Mouse (Mus musculus) intestine, embryonic 16.5 days (tissue): ENCODE data around the gene Moap1. TPM values are rescaled to one million over a fixed set of nuclear protein-coding genes. Genes with fewer than 3 reads are reported as not detected.

ENCODE experiments used
- ATAC-seq: fragments of 200-750 bp; cut with Nextera tagmentation; 2 replicates; pipeline ENCODE4 v1.8.0; 2017; ENCODE audit warnings: moderate TSS enrichment, moderate library complexity
- H3K27ac ChIP-seq: fragments of 300-500 bp; sonication (generic); 2 replicates; pipeline ENCODE4 v1.5.1; 2014; ENCODE audit warnings: mild to moderate bottlenecking, low read length
- H3K27me3 ChIP-seq: fragments of 300-500 bp; sonication (generic); replicated peaks from 2 replicates; pipeline ENCODE4 v1.6.1; 2014; ENCODE audit warnings: low read length, control low read depth, mixed read lengths; ENCODE audit not compliant: control insufficient read depth, insufficient read depth
- H3K36me3 ChIP-seq: fragments of 300-500 bp; sonication (generic); 2 replicates; pipeline ENCODE4 v1.6.1; 2014; ENCODE audit warnings: low read length, control low read depth; ENCODE audit not compliant: control insufficient read depth, insufficient read depth
- H3K4me1 ChIP-seq: fragments of 300-500 bp; sonication (generic); 2 replicates; pipeline ENCODE4 v1.6.1; 2014; ENCODE audit warnings: low read length, control low read depth, mixed read lengths; ENCODE audit not compliant: control insufficient read depth, insufficient read depth
- H3K4me2 ChIP-seq: fragments of 300-500 bp; sonication (generic); 2 replicates; pipeline ENCODE4 v1.6.1; 2014; ENCODE audit warnings: low read depth, low read length, control low read depth
- H3K4me3 ChIP-seq: fragments of 300-500 bp; sonication (generic); 2 replicates; pipeline ENCODE4 v1.5.1; 2014; ENCODE audit warnings: mild to moderate bottlenecking, low read length
- H3K9ac ChIP-seq: fragments of 300-500 bp; sonication (generic); 2 replicates; pipeline ENCODE4 v1.6.1; 2014; ENCODE audit warnings: low read depth, low read length
- H3K9me3 ChIP-seq: fragments of 300-500 bp; sonication (generic); 2 replicates; pipeline ENCODE4 v1.6.1; 2016; ENCODE audit warnings: low read length, control low read depth; ENCODE audit not compliant: control insufficient read depth
- WGBS: fragments of 180-500 bp; shearing (Covaris S2); extraction: QIAGEN DNeasy Blood & Tissue Kit; methylation state at CpG from one replicate; pipeline ENCODE4 v1.1.7; 2014; 5-methylcytosine and 5-hydroxymethylcytosine counted together
- polyA plus RNA-seq: library from polyadenylated mRNA; unstranded; fragments of >200 nt; fragmentation: Nextera tagmentation; extraction: Ambion mirVana; gene quantifications from 2 replicates; pipeline ENCODE4 v1.2.1, GENCODE M21; 2015

Gene Moap1
- polyA plus RNA-seq, 1 experiment from 2014 or later: 20.2 TPM

DNA sequence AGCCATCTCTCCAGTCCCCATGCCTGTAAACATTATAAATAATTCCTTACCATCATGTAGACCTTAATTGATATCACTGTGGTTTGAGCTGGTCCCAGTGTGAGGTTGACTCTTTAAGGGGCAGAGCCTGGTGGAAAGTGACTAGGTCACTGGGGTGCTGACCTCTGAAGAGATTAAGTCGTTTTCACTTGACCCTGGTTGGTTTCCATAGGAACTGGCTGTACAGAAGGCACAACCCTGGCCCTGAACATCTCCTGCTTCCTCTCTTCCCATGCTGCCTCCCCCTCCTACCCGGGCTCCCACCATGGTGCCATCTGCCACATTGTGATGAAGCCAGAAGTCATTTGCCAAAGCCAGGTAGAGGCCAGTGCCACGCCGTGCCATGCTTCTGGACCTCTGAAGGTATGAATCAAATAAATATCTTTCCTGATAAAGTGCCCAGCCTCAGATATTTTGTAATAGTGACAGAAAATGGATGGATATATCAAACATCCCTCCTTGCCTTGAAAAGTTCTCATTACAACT is 32.5 kb downstream of the Moap1 start:
- Histone ChIP-seq H3K4me1 (peaks cover 17% of the 10 kb centered on the region), H3K4me3 (no peak overlapping the region), H3K36me3 (no peaks in the 10 kb centered on the region), H3K9me3 (no peaks in the 10 kb centered on the region), H3K4me2 (no peak overlapping the region), H3K27me3 (no peaks in the 10 kb centered on the region), H3K27ac (no peak overlapping the region), H3K9ac (no peak overlapping the region)
- no peak for ATAC-seq
- WGBS: 63% methylated on average over 4 of the region's 4 CpGs

GRCm38 (mm10) chr12:102709896-102710295 is 33.6 kb downstream of the Moap1 start:
- no peaks in the 10 kb centered on the region for H3K9me3 ChIP-seq
- no peak overlapping the region for H3K9ac ChIP-seq
- H3K27me3 ChIP-seq: no peaks in the 10 kb centered on the region
- peaks cover 24% of the 10 kb centered on the region for H3K4me1 ChIP-seq
- WGBS: 84% methylated on average over 5 of the region's 5 CpGs
- H3K4me3 ChIP-seq: no peak overlapping the region
- H3K4me2 ChIP-seq: no peak overlapping the region
- H3K36me3 ChIP-seq: no peaks in the 10 kb centered on the region
- no peak overlapping the region for H3K27ac ChIP-seq
- ATAC-seq: no peak

DNA sequence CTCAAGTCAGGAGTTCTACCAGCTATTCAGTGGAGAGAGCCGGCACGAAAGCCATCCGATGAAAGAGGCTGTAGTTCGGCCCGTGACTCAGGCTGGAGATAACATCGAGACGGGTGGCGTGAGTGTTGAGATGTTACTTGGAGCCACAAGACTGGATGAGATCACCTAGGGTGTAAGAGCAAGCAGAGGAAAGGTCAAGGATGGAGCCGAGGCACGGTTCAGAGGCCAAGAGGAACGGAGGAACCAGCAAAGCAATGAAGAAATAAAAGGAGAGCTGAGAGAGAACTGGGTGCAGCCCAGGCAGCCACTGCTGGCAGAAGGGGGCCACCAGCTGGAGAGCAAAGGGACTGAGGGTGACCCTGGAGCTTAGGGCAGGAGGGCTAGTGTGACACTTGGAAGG is 35.2 kb downstream of the Moap1 start:
- Histone ChIP-seq H3K4me2 (no peak overlapping the region; the same call in 1 of the 2 replicates), H3K27me3 (no peaks in the 10 kb centered on the region), H3K4me1 (peaks cover 32% of the 10 kb centered on the region), H3K9me3 (no peaks in the 10 kb centered on the region), H3K9ac (no peak overlapping the region), H3K27ac (peak overlapping the region; percentile 77; the same call in 1 of the 2 replicates), H3K4me3 (no peak overlapping the region), H3K36me3 (no peaks in the 10 kb centered on the region)
- 65% methylated on average over 11 of the region's 11 CpGs for WGBS
- peak; percentile 27 for ATAC-seq

GRCm38 (mm10) chr12:102706833-102707463 is 36.5 kb downstream of the Moap1 start:
- H3K4me3 ChIP-seq: no peak overlapping the region
- no peaks in the 10 kb centered on the region for H3K9me3 ChIP-seq
- ATAC-seq: no peak
- H3K27me3 ChIP-seq: no peaks in the 10 kb centered on the region
- H3K4me1 ChIP-seq: peaks cover 45% of the 10 kb centered on the region
- H3K9ac ChIP-seq: no peak overlapping the region
- 87% methylated on average over 10 of the region's 10 CpGs for WGBS
- no peak overlapping the region for H3K4me2 ChIP-seq
- H3K27ac ChIP-seq: no peak overlapping the region
- no peaks in the 10 kb centered on the region for H3K36me3 ChIP-seq

DNA sequence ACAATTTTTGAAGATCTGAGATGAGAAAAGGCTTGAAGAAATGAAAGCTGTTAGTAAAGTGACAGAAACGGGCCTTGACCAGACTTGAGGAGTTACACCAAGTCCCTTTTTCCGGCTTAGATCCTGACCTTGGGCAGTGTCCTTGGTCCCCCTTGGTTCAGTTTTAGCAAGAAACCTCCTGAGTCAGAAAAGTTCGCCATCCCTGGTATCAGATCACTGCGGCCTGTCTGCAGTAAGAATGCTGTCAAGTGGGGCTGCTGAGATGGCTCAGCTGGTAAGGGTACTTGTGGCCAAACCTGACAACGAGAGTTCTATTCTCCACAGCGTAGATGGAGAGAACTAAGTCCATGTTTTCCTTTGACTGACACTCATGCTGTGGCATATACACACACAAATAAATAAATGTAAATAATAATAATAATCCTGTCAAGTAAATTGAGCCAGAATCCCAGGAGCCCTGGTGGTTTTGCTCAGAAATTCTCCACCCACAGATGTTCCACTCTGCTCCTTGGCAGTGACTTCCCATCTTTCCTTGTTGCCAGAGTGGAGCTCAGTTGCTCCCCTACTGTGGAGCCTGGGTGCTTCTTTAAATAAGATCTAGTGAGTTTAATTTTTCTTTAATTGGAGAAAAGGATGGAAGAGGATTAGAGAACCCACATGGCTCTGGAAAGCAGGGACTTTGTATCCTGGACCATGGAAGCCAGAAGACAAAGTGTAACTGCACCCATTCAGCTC is 37.4 kb downstream of the Moap1 start:
- peak overlapping the region; percentile 91 for H3K4me2 ChIP-seq
- no peaks in the 10 kb centered on the region for H3K9me3 ChIP-seq
- no peak overlapping the region for H3K4me3 ChIP-seq
- H3K9ac ChIP-seq: peak overlapping the region; percentile 87
- peaks cover 49% of the 10 kb centered on the region for H3K4me1 ChIP-seq
- no peaks in the 10 kb centered on the region for H3K36me3 ChIP-seq
- no peak for ATAC-seq
- 73% methylated on average over 6 of the region's 6 CpGs for WGBS
- H3K27me3 ChIP-seq: no peaks in the 10 kb centered on the region
- peak overlapping the region; percentile 92; the same call in 1 of the 2 replicates for H3K27ac ChIP-seq

GRCm38 (mm10) chr12:102705216-102705871 is 38.1 kb downstream of the Moap1 start:
- 2% methylated on average over 45 of the region's 45 CpGs for WGBS
- Histone ChIP-seq H3K27me3 (no peaks in the 10 kb centered on the region), H3K4me1 (peaks cover 52% of the 10 kb centered on the region), H3K27ac (peak overlapping the region; percentile 92), H3K9me3 (no peaks in the 10 kb centered on the region), H3K9ac (peak overlapping the region; percentile 87), H3K4me3 (peak overlapping the region; percentile 84), H3K36me3 (no peaks in the 10 kb centered on the region), H3K4me2 (peak overlapping the region; percentile 91)
- peak; percentile 74 for ATAC-seq

DNA sequence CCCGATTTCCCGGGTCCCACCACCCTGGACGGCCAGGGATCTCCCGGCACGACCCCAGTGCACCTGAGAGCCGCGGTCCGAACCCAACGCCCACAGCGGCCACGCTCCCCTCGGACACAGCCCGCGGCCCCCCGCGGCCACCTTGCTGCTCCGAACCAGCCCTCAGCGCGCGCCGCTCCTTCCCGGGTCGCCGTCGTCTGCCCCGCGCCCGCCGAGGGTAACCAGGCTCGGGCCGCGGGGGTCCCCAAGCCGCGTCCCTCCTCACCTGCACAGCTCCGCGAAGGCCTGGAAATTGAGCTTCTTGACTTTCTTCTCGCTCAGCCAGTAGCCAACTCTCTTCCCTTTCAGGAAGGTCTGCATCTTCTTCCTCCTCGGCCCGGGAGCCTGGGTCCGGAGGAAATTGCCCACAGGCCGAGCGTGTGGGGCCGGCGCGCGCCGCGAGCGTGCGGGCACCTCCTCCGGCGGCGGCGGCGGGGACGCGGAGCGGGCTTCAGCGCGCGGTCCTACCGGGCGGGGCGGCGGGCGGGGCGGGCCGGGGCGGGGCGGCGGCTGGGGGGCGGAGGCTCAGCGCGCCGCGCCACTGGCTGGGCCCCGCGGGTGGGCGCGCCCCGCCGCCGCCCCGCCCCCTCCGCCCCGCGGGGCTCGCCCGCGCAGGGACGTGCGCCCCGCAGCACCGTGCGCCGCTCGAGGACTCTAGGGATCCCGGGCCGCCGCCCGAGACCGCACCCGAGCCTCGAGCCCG is 38.8 kb downstream of the Moap1 start, which contains the start of gene Itpk1:
Gene Itpk1 (minus strand): TSS at position 474 of the 742 bp plus-strand sequence.
- H3K4me1 ChIP-seq: peaks cover 59% of the 10 kb centered on the region
- H3K4me2 ChIP-seq: peak within 1 kb of the TSS; percentile 91

GRCm38 (mm10) chr12:102703921-102704408 is 39.5 kb downstream of the Moap1 start:
- no peaks in the 10 kb centered on the region for H3K9me3 ChIP-seq
- peak overlapping the region; percentile 84 for H3K27ac ChIP-seq
- ATAC-seq: 0 out of 2 replicates have a peak, but pooled peaks have one; percentile 0
- peak overlapping the region; percentile 91 for H3K4me2 ChIP-seq
- H3K4me3 ChIP-seq: peak overlapping the region; percentile 84
- no peaks in the 10 kb centered on the region for H3K36me3 ChIP-seq
- WGBS: 8% methylated on average over 17 of the region's 17 CpGs
- peak overlapping the region; percentile 87 for H3K9ac ChIP-seq
- H3K4me1 ChIP-seq: peaks cover 65% of the 10 kb centered on the region
- H3K27me3 ChIP-seq: no peaks in the 10 kb centered on the region

More for the DNA sequence above, 38.8 kb downstream of the Moap1 start, which contains the start of gene Itpk1:
- Histone ChIP-seq H3K9me3 (no peaks in the 10 kb centered on the region), H3K4me3 (peak within 1 kb of the TSS; percentile 84), H3K9ac (peak within 1 kb of the TSS; percentile 87), H3K27me3 (no peaks in the 10 kb centered on the region), H3K27ac (peak within 1 kb of the TSS; percentile 92), H3K36me3 (no peaks in the 10 kb centered on the region)
- WGBS: under 1% methylated on average over 78 of the region's 105 CpGs
- peak; percentile 89 for ATAC-seq
